Mouse (Mus musculus): ENCODE measurements at regions not wholly inside any gene's neighbourhood (a gene's known extent, or its start where the extent isn't known, plus 50 kb on each side); places are given as distances from the start of the nearest gene placed in this dataset.
"Not testable (repeated sequence)": the region's sequence is repeated elsewhere in the genome, so short reads cannot be mapped to it uniquely, and the experiment has no call there.

- DNase-seq (ENCODE audit: low read depth): no peak
These were observed 741.4 kb downstream of the Adam6a start for GRCm38 (mm10) chr12:114285082-114285481.

GRCm38 (mm10) chr12:114287041-114287440 is 743.3 kb downstream of the Adam6a start:
- DNase-seq (ENCODE audit: low read depth): no peak

GRCm38 (mm10) chr12:114291083-114291482 is 747.4 kb downstream of the Adam6a start:
- no peak for DNase-seq (ENCODE audit: low read depth)

GRCm38 (mm10) chr12:114299771-114300170 is 756.1 kb downstream of the Adam6a start:
- DNase-seq (ENCODE audit: low read depth): peak; percentile 56

GRCm38 (mm10) chr12:114301728-114302127 is 758.0 kb downstream of the Adam6a start:
- DNase-seq (ENCODE audit: low read depth): peak; percentile 15

- DNase-seq (ENCODE audit: low read depth): peak; percentile 28
These were observed 788.8 kb downstream of the Adam6a start for GRCm38 (mm10) chr12:114332552-114332951.

- peak; percentile 62 for DNase-seq (ENCODE audit: low read depth)
These were observed 822.6 kb downstream of the Adam6a start for GRCm38 (mm10) chr12:114366276-114366675.

GRCm38 (mm10) chr12:114378696-114379350 is 835.1 kb downstream of the Adam6a start:
- peak; percentile 81 for DNase-seq (ENCODE audit: low read depth)

- DNase-seq (ENCODE audit: low read depth): peak; percentile 13
These were observed 847.7 kb downstream of the Adam6a start for GRCm38 (mm10) chr12:114391447-114391846.

- DNase-seq (ENCODE audit: low read depth): no peak
These were observed 862.5 kb downstream of the Adam6a start for GRCm38 (mm10) chr12:114406206-114406605.

- peak; percentile 8 for DNase-seq (ENCODE audit: low read depth)
These were observed 890.8 kb downstream of the Adam6a start for GRCm38 (mm10) chr12:114434529-114434928.

- DNase-seq (ENCODE audit: low read depth): no peak
These were observed 918.3 kb downstream of the Adam6a start for GRCm38 (mm10) chr12:114462037-114462436.

GRCm38 (mm10) chr12:114462566-114462965 is 918.9 kb downstream of the Adam6a start:
- DNase-seq (ENCODE audit: low read depth): no peak

- peak; percentile 14 for DNase-seq (ENCODE audit: low read depth)
These were observed 925.1 kb downstream of the Adam6a start for GRCm38 (mm10) chr12:114468857-114469256.

GRCm38 (mm10) chr12:114472678-114473077 is 929.0 kb downstream of the Adam6a start:
- DNase-seq (ENCODE audit: low read depth): peak; percentile 3

GRCm38 (mm10) chr12:114478741-114479140 is 935.0 kb downstream of the Adam6a start:
- peak; percentile 2 for DNase-seq (ENCODE audit: low read depth)

- DNase-seq (ENCODE audit: low read depth): not testable (repeated sequence)
These were observed 949.9 kb downstream of the Adam6a start for GRCm38 (mm10) chr12:114493500-114494031.

- DNase-seq (ENCODE audit: low read depth): peak; percentile 34
These were observed 952.0 kb downstream of the Adam6a start for GRCm38 (mm10) chr12:114495741-114496140.

GRCm38 (mm10) chr12:114513143-114513542 is 969.4 kb downstream of the Adam6a start:
- no peak for DNase-seq (ENCODE audit: low read depth)

- peak; percentile 14 for DNase-seq (ENCODE audit: low read depth)
These were observed 998.4 kb downstream of the Adam6a start for GRCm38 (mm10) chr12:114542094-114542493.

- not testable (repeated sequence) for DNase-seq (ENCODE audit: low read depth)
These were observed 1001.2 kb downstream of the Adam6a start for GRCm38 (mm10) chr12:114544931-114545330.

- DNase-seq (ENCODE audit: low read depth): no peak
These were observed 1018.7 kb downstream of the Adam6a start for GRCm38 (mm10) chr12:114562440-114562839.

- DNase-seq (ENCODE audit: low read depth): no peak
These were observed 1019.3 kb downstream of the Adam6a start for GRCm38 (mm10) chr12:114562978-114563377.

- no peak for DNase-seq (ENCODE audit: low read depth)
These were observed 1020.0 kb downstream of the Adam6a start for GRCm38 (mm10) chr12:114563683-114564082.
